ENCODE assay signal across 25 mouse cellular contexts in genomic region chr12:97515805-97516204, GRCm38 (mm10).
A peak's percentile ranks its signal among the peaks of the same experiment; 100 is the strongest.
DNase-seq lines count a peak whose midpoint lies in the region; ATAC-seq and TF ChIP-seq lines count a peak whose summit lies in the region.
"Had no signal": no experiment of that assay in that cellular context is flagged by ENCODE, and none has a peak within 500 bp of the region (broad histone marks: within the 10 kb centered on the region; RNA-seq: fewer than 3 reads in every experiment).

No protein-coding gene starts in this region.

- H3K27me3 ChIP-seq in forebrain, embryonic 16.5 days (replicated peaks; ENCODE audit: control insufficient read depth, insufficient read depth, low read length) = no peaks in the 10 kb centered on the region
- H3K27me3 ChIP-seq: CH12.LX; embryonic facial prominence, embryonic 12.5 days; forebrain, embryonic 12.5 days had no signal

- no peak for DNase-seq in frontal cortex, postnatal 10 days (ENCODE audit: low spot score in 2 of 2)
- peak; percentile 62 for DNase-seq in Muller cell, postnatal 12 days (ENCODE audit: inconsistent ontology term)
- no peak for DNase-seq in cerebellum, adult 8-10 months
- DNase-seq: adrenal gland, adult 2 months; adrenal gland, postnatal 10 days; adrenal gland, postnatal 25 days; B cell, adult 2 months; cerebellum, adult 11 months; cerebellum, adult 18-20 months; cerebellum, adult 9-10 months; cerebellum, postnatal 10 days; cerebellum, postnatal 25 days; forebrain, postnatal 0 days had no signal

- no peaks in the 10 kb centered on the region for H3K9me3 ChIP-seq in forebrain, embryonic 16.5 days (ENCODE audit: control insufficient read depth, low read length)
- H3K9me3 ChIP-seq: embryonic facial prominence, embryonic 10.5 days; embryonic facial prominence, embryonic 12.5 days; forebrain, embryonic 10.5 days; forebrain, embryonic 12.5 days had no signal

- 91% methylated on average over 5 of the region's 5 CpGs for WGBS in forebrain, embryonic 16.5 days

- TF ChIP-seq POLR2A in embryonic fibroblast, embryonic 13.5 days (IDR thresholded peaks at IDR 0.05; ENCODE audit: low read depth, low read length) = no peak

- TF ChIP-seq CTCF in embryonic fibroblast, embryonic 13.5 days (IDR thresholded peaks at IDR 0.05; ENCODE audit: borderline replicate concordance, insufficient read depth, low read length) = no peak

- H3K4me1 ChIP-seq in embryonic fibroblast, embryonic 13.5 days (ENCODE audit: control insufficient read depth, insufficient read depth, low read length) = peaks cover 3% of the 10 kb centered on the region; the same call in 1 of the 2 replicates
- peaks cover 7% of the 10 kb centered on the region for H3K4me1 ChIP-seq in forebrain, embryonic 16.5 days (replicated peaks; ENCODE audit: control insufficient read depth, insufficient read depth, low read length)
- H3K4me1 ChIP-seq: embryonic facial prominence, embryonic 10.5 days had no signal

- H3K4me2 ChIP-seq in forebrain, embryonic 16.5 days (ENCODE audit: low read length) = no peak overlapping the region
- H3K4me2 ChIP-seq: embryonic facial prominence, embryonic 12.5 days; forebrain, embryonic 12.5 days had no signal

- ATAC-seq in frontal cortex, adult (ENCODE audit: low TSS enrichment) = peak; percentile 88
- ATAC-seq in forebrain, embryonic 16.5 days = no peak
- ATAC-seq: CD4-positive, CD25-positive, alpha-beta regulatory T cell, adult 4 months; forebrain, embryonic 14.5 days; forebrain, postnatal 0 days had no signal

- H3K36me3 ChIP-seq in forebrain, embryonic 16.5 days (ENCODE audit: control insufficient read depth, insufficient read depth) = no peaks in the 10 kb centered on the region
- H3K36me3 ChIP-seq: embryonic facial prominence, embryonic 10.5 days; embryonic facial prominence, embryonic 12.5 days; forebrain, embryonic 10.5 days; forebrain, embryonic 12.5 days; G1E had no signal

- peak overlapping the region; percentile 55; the same call in 1 of the 2 replicates for H3K27ac ChIP-seq in embryonic fibroblast, embryonic 13.5 days (ENCODE audit: insufficient read depth, low read length)
- H3K27ac ChIP-seq in forebrain, embryonic 16.5 days (ENCODE audit: low read length) = no peak overlapping the region
- H3K27ac ChIP-seq: embryonic facial prominence, embryonic 10.5 days; embryonic facial prominence, embryonic 12.5 days; forebrain, embryonic 10.5 days; forebrain, embryonic 12.5 days had no signal

- H3K9ac ChIP-seq in forebrain, embryonic 16.5 days (replicated peaks; ENCODE audit: low read depth, low read length) = no peak overlapping the region
- H3K9ac ChIP-seq: embryonic facial prominence, embryonic 12.5 days; forebrain, embryonic 12.5 days; forebrain, postnatal 0 days had no signal

- H3K4me3 ChIP-seq in embryonic fibroblast, embryonic 13.5 days (ENCODE audit: insufficient read depth, low read length) = no peak overlapping the region
- H3K4me3 ChIP-seq in forebrain, embryonic 16.5 days (replicated peaks; ENCODE audit: low read length) = no peak overlapping the region
- H3K4me3 ChIP-seq: embryonic facial prominence, embryonic 10.5 days; embryonic facial prominence, embryonic 12.5 days; erythroblast, embryonic 14.5 days; forebrain, embryonic 10.5 days; forebrain, embryonic 12.5 days had no signal
